Mouse (Mus musculus): Measurements from ENCODE around the gene Map2k2. TPM values are rescaled to one million over a fixed set of nuclear protein-coding genes. Genes with fewer than 3 reads are reported as not detected.
"Not testable (repeated sequence)": the region's sequence is repeated elsewhere in the genome, so short reads cannot be mapped to it uniquely, and the experiment has no call there.

Map2k2 gene
- total and polyA plus RNA-seq, 3 experiments: 147 to 212 TPM; not detected in 1

DNA sequence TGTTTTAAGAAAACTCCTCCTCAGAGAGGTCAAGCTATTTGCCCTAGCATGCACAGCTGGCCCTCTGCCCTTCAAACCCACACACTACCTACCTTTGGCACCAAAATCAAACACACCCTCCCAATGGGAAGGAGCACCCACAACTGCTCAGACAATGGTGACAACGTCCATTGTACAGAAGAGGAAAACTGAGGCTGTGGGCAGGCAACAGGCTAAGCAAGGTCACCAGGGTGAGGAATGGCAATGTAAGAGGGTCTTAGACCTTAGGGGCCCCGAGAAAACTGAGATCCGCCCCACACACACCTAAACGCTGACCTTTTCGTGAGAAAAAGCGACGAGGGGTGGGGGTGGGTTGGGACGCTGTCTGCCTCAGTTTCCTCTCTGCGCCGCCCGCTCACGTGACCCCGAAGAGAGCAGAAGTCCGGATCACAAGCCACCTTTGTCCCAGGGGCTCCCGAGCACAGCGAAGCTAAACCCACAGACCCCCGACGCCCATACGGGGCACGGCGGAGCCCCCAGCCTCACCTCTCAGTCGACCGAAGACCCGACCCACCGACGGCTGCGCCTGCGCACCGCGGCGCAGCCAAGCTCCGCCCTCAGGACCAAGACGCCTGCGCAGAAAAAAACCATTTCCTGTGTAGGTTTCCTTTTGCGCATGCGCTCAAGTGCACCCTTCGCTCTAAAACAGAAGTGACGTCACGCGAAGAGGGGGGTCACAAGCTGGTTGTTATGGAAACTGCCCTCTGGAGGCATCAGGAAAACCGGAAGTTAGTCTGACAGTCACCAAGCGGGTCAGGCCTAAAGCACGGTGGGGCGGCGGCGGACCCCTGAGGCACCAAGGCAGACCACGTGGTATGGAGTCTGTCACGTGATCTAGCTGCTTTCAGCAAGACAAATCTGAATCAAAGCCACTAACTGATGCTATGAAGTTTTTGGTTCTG lies 45.8 kb upstream of the Map2k2 start, which contains the start of gene Sgta (continued):
- TF ChIP-seq GABPA (IDR thresholded peaks at IDR 0.05; ENCODE audit: low read depth, low read length): no peak
- no peak for TF ChIP-seq TAL1 (IDR thresholded peaks at IDR 0.05; ENCODE audit: low read length)
- TF ChIP-seq NELFE (IDR thresholded peaks at IDR 0.05; ENCODE audit: low read depth, low read length): peak; percentile 88
- TF ChIP-seq E2F4 (IDR thresholded peaks at IDR 0.05; ENCODE audit: borderline replicate concordance, low read depth, low read length): no peak

DNA sequence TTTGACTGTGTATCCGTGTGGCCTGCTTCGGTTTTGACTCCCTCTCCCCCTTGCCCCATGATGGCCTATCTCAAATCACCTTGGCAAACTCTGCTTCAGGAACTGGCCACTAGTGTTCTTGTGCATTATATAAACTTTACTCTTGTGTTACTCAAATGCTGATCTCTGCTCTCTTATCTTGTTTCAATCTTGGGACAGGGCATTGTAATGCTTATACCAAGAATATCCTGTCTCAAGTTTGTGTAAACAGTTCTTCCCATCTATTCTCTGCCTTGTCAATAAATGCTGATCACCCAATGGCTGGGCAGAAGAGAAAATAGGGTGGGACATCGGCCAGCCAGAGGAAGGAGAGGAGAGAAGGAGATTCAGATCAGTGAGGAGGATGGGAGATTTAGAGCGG lies 43.0 kb upstream of the Map2k2 start:
- TF ChIP-seq MAZ (IDR thresholded peaks at IDR 0.05; ENCODE audit: low read depth, low read length) (no peak), KAT2A (conservative IDR thresholded peaks at IDR 0.05; ENCODE audit: low read depth, low read length) (no peak), MAFK (IDR thresholded peaks at IDR 0.05; ENCODE audit: borderline replicate concordance, low read depth, low read length) (no peak), POLR2AphosphoS2 (IDR thresholded peaks at IDR 0.05; ENCODE audit: low read length) (no peak), JUND (IDR thresholded peaks at IDR 0.05; ENCODE audit: low read depth, low read length) (no peak), RCOR1 (IDR thresholded peaks at IDR 0.05; ENCODE audit: low read depth, low read length) (no peak), SMC3 (IDR thresholded peaks at IDR 0.05; ENCODE audit: low read depth, low read length) (no peak), CHD1 (IDR thresholded peaks at IDR 0.05; ENCODE audit: low read depth, low read length) (no peak), CHD2 (IDR thresholded peaks at IDR 0.05; ENCODE audit: low read length) (no peak), NRF1 (IDR thresholded peaks at IDR 0.05; ENCODE audit: insufficient read depth, low read depth, low read length, poor library complexity, severe bottlenecking) (no peak), TBP (IDR thresholded peaks at IDR 0.05; ENCODE audit: low read depth, low read length) (no peak), HCFC1 (IDR thresholded peaks at IDR 0.05; ENCODE audit: low read depth, low read length) (no peak), ZNF384 (IDR thresholded peaks at IDR 0.05; ENCODE audit: low read depth, low read length) (no peak), NELFE (IDR thresholded peaks at IDR 0.05; ENCODE audit: low read depth, low read length) (no peak)
- peaks cover 0 to 2% of the 10 kb centered on the region in 2 experiments; a peak in 2 of 4 replicates for H3K27me3 ChIP-seq (ENCODE audit: control insufficient read depth in 1 of 2, insufficient read depth in 2 of 2, low read length in 2 of 2)
- no peak overlapping the region for H3K27ac ChIP-seq (ENCODE audit: control insufficient read depth, low read depth, low read length)
- no peak overlapping the region for H3K9ac ChIP-seq (ENCODE audit: control insufficient read depth, low read depth, low read length, poor library complexity, severe bottlenecking)
- H3K36me3 ChIP-seq (ENCODE audit: control insufficient read depth in 1 of 2, insufficient read depth in 2 of 2, low read length in 2 of 2): peaks cover 0 to 2% of the 10 kb centered on the region in 2 experiments; a peak in 1 of 4 replicates
- peaks cover 3 to 8% of the 10 kb centered on the region in 2 experiments; a peak in 2 of 4 replicates for H3K4me1 ChIP-seq (ENCODE audit: control insufficient read depth in 1 of 2, insufficient read depth in 2 of 2, low read length in 2 of 2)
- H3K4me3 ChIP-seq (ENCODE audit: control insufficient read depth in 1 of 2, insufficient read depth in 1 of 2, low read depth in 2 of 2, low read length in 2 of 2): no peak overlapping the region
- no peaks in the 10 kb centered on the region for H3K9me3 ChIP-seq (replicated peaks; ENCODE audit: insufficient read depth, low read length)
- peaks cover 20% of the 10 kb centered on the region for H3K79me2 ChIP-seq (ENCODE audit: control insufficient read depth, insufficient read depth, low read length, poor library complexity)
- no peak for DNase-seq (ENCODE audit: low read depth, low spot score)

DNA sequence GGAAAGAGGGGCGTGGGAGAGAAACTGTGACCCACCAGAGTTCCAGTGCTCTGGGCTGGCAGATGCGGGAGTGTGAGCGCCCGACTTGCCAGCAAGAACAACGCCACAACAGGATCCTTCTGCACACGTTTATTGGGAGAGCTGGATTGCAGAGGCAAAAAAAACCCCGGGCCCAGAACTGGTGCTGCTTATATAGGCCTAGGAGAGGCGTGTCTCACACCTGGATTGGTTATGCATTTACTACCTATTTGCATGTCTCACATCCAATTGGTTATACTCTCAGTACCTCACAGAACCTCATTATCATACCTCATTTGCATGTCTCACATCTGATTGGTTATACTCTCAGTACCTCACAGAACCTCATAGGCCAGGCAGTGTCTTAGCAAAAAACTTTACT lies 41.2 kb upstream of the Map2k2 start:
- TF ChIP-seq TBP (IDR thresholded peaks at IDR 0.05; ENCODE audit: low read depth, low read length): peak; percentile 78
- not testable (repeated sequence) for H3K36me3 ChIP-seq (ENCODE audit: control insufficient read depth in 1 of 2, insufficient read depth in 2 of 2, low read length in 2 of 2); H3K9me3 ChIP-seq (replicated peaks; ENCODE audit: insufficient read depth, low read length); H3K27ac ChIP-seq (ENCODE audit: control insufficient read depth, low read depth, low read length); H3K79me2 ChIP-seq (ENCODE audit: control insufficient read depth, insufficient read depth, low read length, poor library complexity); H3K9ac ChIP-seq (ENCODE audit: control insufficient read depth, low read depth, low read length, poor library complexity, severe bottlenecking); H3K4me1 ChIP-seq (ENCODE audit: control insufficient read depth in 1 of 2, insufficient read depth in 2 of 2, low read length in 2 of 2); H3K27me3 ChIP-seq (ENCODE audit: control insufficient read depth in 1 of 2, insufficient read depth in 2 of 2, low read length in 2 of 2); DNase-seq (ENCODE audit: low read depth, low spot score); H3K4me3 ChIP-seq (ENCODE audit: control insufficient read depth in 1 of 2, insufficient read depth in 1 of 2, low read depth in 2 of 2, low read length in 2 of 2)

Data from MEL (cell line).